Comparison of ENCODE assay signal across 29 mouse cellular contexts in genomic region chr2:25842161-25842560, GRCm38 (mm10). TPM values are rescaled to one million over a fixed set of nuclear protein-coding genes. Genes with fewer than 3 reads are reported as not detected.
A peak's percentile ranks its signal among the peaks of the same experiment; 100 is the strongest.
DNase-seq lines count a peak whose midpoint lies in the region; ATAC-seq and TF ChIP-seq lines count a peak whose summit lies in the region.
"Had no signal": no experiment of that assay in that cellular context is flagged by ENCODE, and none has a peak within 500 bp of the region (broad histone marks: within the 10 kb centered on the region; RNA-seq: fewer than 3 reads in every experiment).

No protein-coding gene starts in this region.

- H3K4me3 ChIP-seq in layer of hippocampus, adult 2 months = no peak overlapping the region
- H3K4me3 ChIP-seq: embryonic facial prominence, embryonic 13.5 days; erythroblast, embryonic 14.5 days; forebrain, embryonic 13.5 days; heart, adult 2 months; heart, embryonic 15.5 days; hindbrain, embryonic 15.5 days; midbrain, embryonic 10.5 days; neural tube, embryonic 15.5 days had no signal

- no peak for TF ChIP-seq CTCF in layer of hippocampus, adult 2 months (conservative IDR thresholded peaks at IDR 0.05)

- H3K27ac ChIP-seq in layer of hippocampus, adult 2 months = peak overlapping the region; percentile 50; the same call in 1 of the 2 replicates
- H3K27ac ChIP-seq: embryonic facial prominence, embryonic 13.5 days; forebrain, embryonic 13.5 days; heart, adult 2 months; heart, embryonic 15.5 days; hindbrain, embryonic 15.5 days; kidney, postnatal 0 days; macrophage; midbrain, embryonic 10.5 days; neural tube, embryonic 15.5 days had no signal

- peak; percentile 70 for DNase-seq in adrenal gland, adult (ENCODE audit: inconsistent age in 2 of 2, low spot score in 1 of 2)
- no peak for DNase-seq in adrenal gland, adult 8-10 months
- peak in 1 of 2 experiments; percentile 32 for DNase-seq in layer of hippocampus, adult 2 months (ENCODE audit: low spot score in 2 of 2)
- DNase-seq in layer of hippocampus, postnatal 14 days (ENCODE audit: low spot score in 2 of 2) = no peak
- DNase-seq in right cerebral cortex, adult 2 months (ENCODE audit: low spot score in 2 of 2) = peak; percentile 41 to 56
- no peak for DNase-seq in right cerebral cortex, postnatal 25 days
- peak; percentile 31 for DNase-seq in telencephalon, adult 2 months (ENCODE audit: low read depth, low spot score)
- DNase-seq: cerebellum, adult 2 months; cerebellum, postnatal 25 days; embryo, embryonic 11 days; gastrocnemius, postnatal 25 days; heart, adult 2 months; heart, postnatal 36 days; kidney, adult 2 months; thymus, postnatal 36 days had no signal

- no peak for ATAC-seq in megakaryocyte progenitor cell, adult 5-6 weeks (replicated peaks; ENCODE audit: poor library complexity)
- ATAC-seq: forebrain, embryonic 13.5 days; midbrain, embryonic 16.5 days had no signal

RNA-seq across cellular contexts. Expression of gene Sohlh1, which starts 4.9 kb away (rescaled TPM):
- total RNA-seq in adrenal gland, adult 8-10 months (2022) = not detected
- total RNA-seq in layer of hippocampus, adult 2 months (2021) = not detected
- total RNA-seq in layer of hippocampus, postnatal 14 days (2021) = not detected
- total RNA-seq in megakaryocyte progenitor cell, adult 5-6 weeks (2015) = not detected in 2 replicates
- total RNA-seq in megakaryocyte progenitor cell, adult 5-6 weeks (2017) = not detected in 2 replicates
- total RNA-seq: gastrocnemius, postnatal 25 days; heart, adult 2 months; heart, postnatal 36 days; layer of hippocampus, postnatal 36 days; liver, adult 2 months had no signal

RNA-seq across cellular contexts. Expression of gene Lcn9, which starts 19.2 kb away (rescaled TPM):
- total RNA-seq in adrenal gland, adult 8-10 months (2022) = not detected
- not detected for total RNA-seq in layer of hippocampus, adult 2 months (2021)
- not detected for total RNA-seq in layer of hippocampus, postnatal 14 days (2021)
- not detected in 2 replicates for total RNA-seq in megakaryocyte progenitor cell, adult 5-6 weeks (2015)
- not detected in 2 replicates for total RNA-seq in megakaryocyte progenitor cell, adult 5-6 weeks (2017)
- total RNA-seq: ES-E14; gastrocnemius, postnatal 25 days; heart, adult 2 months; heart, postnatal 36 days; layer of hippocampus, postnatal 36 days; liver, adult 2 months had no signal

RNA-seq across cellular contexts. Expression of gene Kcnt1, which starts 21.4 kb away (rescaled TPM):
- 10 to 100 TPM in 2 of 4 experiments, 1 to 10 TPM in 2; 1.8 to 12.1 (median 8.0) TPM for total RNA-seq in adrenal gland, adult 8-10 months (2022)
- 10 to 100 TPM; 44.5 to 48.4 TPM for total RNA-seq in layer of hippocampus, adult 2 months (2021)
- total RNA-seq in layer of hippocampus, postnatal 14 days (2021) = 10 to 100 TPM; 43.8 to 69.9 TPM
- total RNA-seq in megakaryocyte progenitor cell, adult 5-6 weeks (2015) = not detected in 2 replicates
- total RNA-seq in megakaryocyte progenitor cell, adult 5-6 weeks (2017) = not detected in 2 replicates

RNA-seq across cellular contexts. Expression of gene Glt6d1, which starts 26.5 kb away (rescaled TPM):
- not detected for total RNA-seq in adrenal gland, adult 8-10 months (2022)
- total RNA-seq in layer of hippocampus, adult 2 months (2021) = not detected
- total RNA-seq in layer of hippocampus, postnatal 14 days (2021) = not detected
- not detected in 2 replicates for total RNA-seq in megakaryocyte progenitor cell, adult 5-6 weeks (2015)
- total RNA-seq in megakaryocyte progenitor cell, adult 5-6 weeks (2017) = not detected in 2 replicates
- total RNA-seq: ES-E14; gastrocnemius, postnatal 25 days; heart, adult 2 months; heart, postnatal 36 days; layer of hippocampus, postnatal 36 days; liver, adult 2 months had no signal

Comparison
In these comparisons a context has a peak if more than half of its experiments do, and no peak if none do; other contexts are left out.
1. DNase-seq: peak in adrenal gland, adult (2 of 2), right cerebral cortex, adult 2 months (2 of 2) and telencephalon, adult 2 months (single experiment); none in adrenal gland, adult 8-10 months (single experiment), layer of hippocampus, postnatal 14 days (0 of 2) and right cerebral cortex, postnatal 25 days (single experiment).